Mouse (Mus musculus): ENCODE measurements at regions not wholly inside any gene's neighbourhood (a gene's known extent, or its start where the extent isn't known, plus 50 kb on each side); places are given as distances from the start of the nearest gene placed in this dataset.
A peak's percentile ranks its signal among the peaks of the same experiment; 100 is the strongest.

- peak in 1 of 2 experiments; percentile 24 for DNase-seq (ENCODE audit: low spot score in 2 of 2)
Observed at GRCm38 (mm10) chr4:131272060-131272459, 327.9 kb downstream of the Matn1 start.

GRCm38 (mm10) chr4:131293560-131293959 is 349.4 kb downstream of the Matn1 start:
- no peak for DNase-seq (ENCODE audit: low spot score in 2 of 2)

GRCm38 (mm10) chr4:131298011-131298674 is 354.0 kb downstream of the Matn1 start:
- DNase-seq (ENCODE audit: low spot score in 2 of 2): no peak

GRCm38 (mm10) chr4:131303936-131304335 is 359.8 kb downstream of the Matn1 start:
- no peak for DNase-seq (ENCODE audit: low spot score in 2 of 2)

- DNase-seq (ENCODE audit: low spot score in 2 of 2): peak; percentile 54 to 77
Observed at GRCm38 (mm10) chr4:131304361-131304777, 360.2 kb downstream of the Matn1 start.

- DNase-seq (ENCODE audit: low spot score in 2 of 2): no peak
Observed at GRCm38 (mm10) chr4:131314231-131314630, 370.0 kb downstream of the Matn1 start.

GRCm38 (mm10) chr4:131316041-131316440 is 371.9 kb downstream of the Matn1 start:
- DNase-seq (ENCODE audit: low spot score in 2 of 2): no peak

GRCm38 (mm10) chr4:131322323-131322722 is 378.1 kb downstream of the Matn1 start:
- no peak for DNase-seq (ENCODE audit: low spot score in 2 of 2)

- peak in 1 of 2 experiments; percentile 16 for DNase-seq (ENCODE audit: low spot score in 2 of 2)
Observed at GRCm38 (mm10) chr4:131324486-131324885, 380.3 kb downstream of the Matn1 start.

- DNase-seq (ENCODE audit: low spot score in 2 of 2): peak; percentile 13 to 16
Observed at GRCm38 (mm10) chr4:131325200-131325599, 381.0 kb downstream of the Matn1 start.

GRCm38 (mm10) chr4:131325609-131326008 is 381.4 kb downstream of the Matn1 start:
- DNase-seq (ENCODE audit: low spot score in 2 of 2): no peak

- no peak for DNase-seq (ENCODE audit: low spot score in 2 of 2)
Observed at GRCm38 (mm10) chr4:131329398-131329797, 385.2 kb downstream of the Matn1 start.

- DNase-seq (ENCODE audit: low spot score in 2 of 2): peak in 1 of 2 experiments; percentile 17
Observed at GRCm38 (mm10) chr4:131331646-131332045, 387.5 kb downstream of the Matn1 start.

GRCm38 (mm10) chr4:131336801-131337200 is 392.6 kb downstream of the Matn1 start:
- DNase-seq (ENCODE audit: low spot score in 2 of 2): no peak

GRCm38 (mm10) chr4:131340993-131341695 is 397.0 kb downstream of the Matn1 start:
- DNase-seq (ENCODE audit: low spot score in 2 of 2): no peak

GRCm38 (mm10) chr4:131346727-131347126 is 402.5 kb downstream of the Matn1 start:
- DNase-seq (ENCODE audit: low spot score in 2 of 2): no peak

GRCm38 (mm10) chr4:131350268-131350667 is 406.1 kb downstream of the Matn1 start:
- DNase-seq (ENCODE audit: low spot score in 2 of 2): no peak

- DNase-seq (ENCODE audit: low spot score in 2 of 2): no peak
Observed at GRCm38 (mm10) chr4:131354908-131355307, 410.7 kb downstream of the Matn1 start.

- DNase-seq (ENCODE audit: low spot score in 2 of 2): peak in 1 of 2 experiments; percentile 49
Observed at GRCm38 (mm10) chr4:131355526-131355991, 411.4 kb downstream of the Matn1 start.

- DNase-seq (ENCODE audit: low spot score in 2 of 2): peak; percentile 76
Observed at GRCm38 (mm10) chr4:131356316-131356715, 412.1 kb downstream of the Matn1 start.

GRCm38 (mm10) chr4:131363030-131363429 is 418.8 kb downstream of the Matn1 start:
- DNase-seq (ENCODE audit: low spot score in 2 of 2): no peak

GRCm38 (mm10) chr4:131364671-131365252 is 420.6 kb downstream of the Matn1 start:
- peak in 1 of 2 experiments; percentile 23 for DNase-seq (ENCODE audit: low spot score in 2 of 2)

- no peak for DNase-seq (ENCODE audit: low spot score in 2 of 2)
Observed at GRCm38 (mm10) chr4:131366006-131366405, 421.8 kb downstream of the Matn1 start.

Measured in left cerebral cortex, adult 9 months (tissue).